Mouse (Mus musculus): ENCODE measurements around the gene Fam32a.

Fam32a gene

GRCm38 (mm10) chr8:72219541-72220363 is at the start of gene Fam32a:
TSS of gene Fam32a (plus strand) at chr8:72219730.
- DNase-seq: peak; percentile 91

- DNase-seq: peak; percentile 34 to 64
These were observed 42.1 kb upstream of the Fam32a start for GRCm38 (mm10) chr8:72177346-72177925.

GRCm38 (mm10) chr8:72183554-72184202 is 35.9 kb upstream of the Fam32a start:
- DNase-seq: no peak

GRCm38 (mm10) chr8:72187793-72188331 is 31.7 kb upstream of the Fam32a start:
- no peak for DNase-seq

GRCm38 (mm10) chr8:72189417-72190214 is 29.9 kb upstream of the Fam32a start, which contains the start of gene Hsh2d:
TSS of gene Hsh2d (plus strand) at chr8:72189638.
- DNase-seq: no peak

GRCm38 (mm10) chr8:72190215-72190539 is 29.4 kb upstream of the Fam32a start:
- no peak for DNase-seq

- no peak for DNase-seq
These were observed 27.5 kb upstream of the Fam32a start for GRCm38 (mm10) chr8:72192065-72192464.

- DNase-seq: no peak
These were observed 21.5 kb upstream of the Fam32a start for GRCm38 (mm10) chr8:72197997-72198396.

- no peak for DNase-seq
These were observed 10.9 kb upstream of the Fam32a start for GRCm38 (mm10) chr8:72208582-72208981.

GRCm38 (mm10) chr8:72210222-72210621 is 9.3 kb upstream of the Fam32a start:
- no peak for DNase-seq

GRCm38 (mm10) chr8:72210710-72211109 is 8.8 kb upstream of the Fam32a start:
- no peak for DNase-seq

GRCm38 (mm10) chr8:72211846-72212245 is 7.7 kb upstream of the Fam32a start:
- DNase-seq: no peak

GRCm38 (mm10) chr8:72212751-72213150 is 6.8 kb upstream of the Fam32a start, which contains the start of gene Cib3:
TSS of gene Cib3 (minus strand) at chr8:72212837.
- DNase-seq: no peak

GRCm38 (mm10) chr8:72213536-72213935 is 6.0 kb upstream of the Fam32a start, which contains the start of gene Gm11034:
TSS of gene Gm11034 (minus strand) at chr8:72213636.
- no peak for DNase-seq

- DNase-seq: peak; percentile 36 to 72
These were observed 4.5 kb upstream of the Fam32a start for GRCm38 (mm10) chr8:72215060-72215459.

GRCm38 (mm10) chr8:72215871-72216270 is 3.7 kb upstream of the Fam32a start:
- no peak for DNase-seq

GRCm38 (mm10) chr8:72218781-72219540 is 569 bp upstream of the Fam32a start:
- no peak for DNase-seq

- no peak for DNase-seq
These were observed 1.2 kb downstream of the Fam32a start for GRCm38 (mm10) chr8:72220758-72221157.

- DNase-seq: no peak
These were observed 3.1 kb downstream of the Fam32a start for GRCm38 (mm10) chr8:72222656-72223055.

GRCm38 (mm10) chr8:72239499-72240402 is 20.2 kb downstream of the Fam32a start, which contains the start of gene Ap1m1:
TSS of gene Ap1m1 (plus strand) at chr8:72240018.
- peak; percentile 98 for DNase-seq

GRCm38 (mm10) chr8:72240403-72240763 is 20.9 kb downstream of the Fam32a start:
- no peak for DNase-seq

All from kidney, adult 8-10 months (tissue).